Mouse (Mus musculus) heart, postnatal 0 days (tissue): ENCODE measurements around the gene Hormad1. TPM values are rescaled to one million over a fixed set of nuclear protein-coding genes. Genes with fewer than 3 reads are reported as not detected.

ENCODE experiments used
- ATAC-seq: fragments of 200-750 bp; cut with Nextera tagmentation; 2 replicates; pipeline ENCODE4 v1.8.0; 2017; ENCODE audit warnings: low read depth, moderate number of reproducible peaks, moderate library complexity; ENCODE audit not compliant: insufficient read depth
- DNase-seq: peaks from one replicate; pipeline ENCODE4 v3.0.0-alpha.2; 2016; ENCODE audit warnings: low spot score
- H3K27ac ChIP-seq: fragments of 300-500 bp; sonication (generic); 2 replicates; pipeline ENCODE4 v1.5.1; 2014; ENCODE audit warnings: low read depth, mild to moderate bottlenecking
- H3K27me3 ChIP-seq: fragments of 300-500 bp; sonication (generic); 2 replicates; pipeline ENCODE4 v1.6.1; 2014; ENCODE audit warnings: low read length, mixed read lengths; ENCODE audit not compliant: control insufficient read depth, insufficient read depth
- H3K36me3 ChIP-seq: fragments of 300-500 bp; sonication (generic); replicated peaks from 2 replicates; pipeline ENCODE4 v1.6.1; 2014; ENCODE audit warnings: low read length, mixed read lengths; ENCODE audit not compliant: control insufficient read depth, insufficient read depth
- H3K4me1 ChIP-seq: fragments of 300-500 bp; sonication (generic); 2 replicates; pipeline ENCODE4 v1.6.1; 2014; ENCODE audit warnings: antibody characterized with exemption; ENCODE audit not compliant: control insufficient read depth, insufficient read depth
- H3K4me2 ChIP-seq: fragments of 300-500 bp; sonication (generic); 2 replicates; pipeline ENCODE4 v1.6.1; 2014; ENCODE audit warnings: low read depth, mild to moderate bottlenecking, low read length, moderate library complexity
- H3K4me3 ChIP-seq: fragments of 300-500 bp; sonication (generic); 2 replicates; pipeline ENCODE4 v1.5.1; 2014; ENCODE audit warnings: low read depth, low read length
- H3K9ac ChIP-seq: fragments of 300-500 bp; sonication (generic); replicated peaks from 2 replicates; pipeline ENCODE4 v1.6.1; 2014; ENCODE audit warnings: low read depth, low read length, mixed read lengths
- H3K9me3 ChIP-seq: fragments of 300-500 bp; sonication (generic); replicated peaks from 2 replicates; pipeline ENCODE4 v1.6.1; 2016; ENCODE audit warnings: low read length; ENCODE audit not compliant: control insufficient read depth
- CTCF ChIP-seq: IDR thresholded peaks from 2 replicates; pipeline ENCODE4 v1.5.1; 2016; ENCODE audit warnings: antibody characterized with exemption, control low read depth, low read depth
- EP300 ChIP-seq: IDR thresholded peaks from 2 replicates; pipeline ENCODE4 v1.6.1; 2016; ENCODE audit warnings: antibody characterized with exemption, low read depth
- WGBS: fragments of 180-500 bp; shearing (Covaris S2); extraction: QIAGEN DNeasy Blood & Tissue Kit; methylation state at CpG from one replicate; pipeline ENCODE4 v1.1.7; 2014; 5-methylcytosine and 5-hydroxymethylcytosine counted together
- polyA plus RNA-seq: library from polyadenylated mRNA; unstranded; fragments of >200 nt; fragmentation: Nextera tagmentation; extraction: Ambion mirVana; gene quantifications from 2 replicates; pipeline ENCODE4 v1.2.1, GENCODE M21; 2015
- total RNA-seq: library from RNA; depleted of rRNA; stranded (reverse); fragments of >200 nt; gene quantifications from 2 replicates; pipeline ENCODE4 v1.2.3, GENCODE M21; 2014; ENCODE audit warnings: low replicate concordance

Hormad1 gene
- total and polyA plus RNA-seq, 2 experiments from 2014 or later, result not detected

GRCm38 (mm10) chr3:95542171-95542570, 17.3 kb upstream of the Hormad1 start:
- no peak overlapping the region for H3K9ac ChIP-seq

GRCm38 (mm10) chr3:95542981-95543380, 16.5 kb upstream of the Hormad1 start:
- Histone ChIP-seq H3K27ac (no peak overlapping the region), H3K4me2 (no peak overlapping the region), H3K4me3 (no peak overlapping the region), H3K27me3 (no peaks in the 10 kb centered on the region), H3K9ac (no peak overlapping the region), H3K36me3 (no peaks in the 10 kb centered on the region), H3K4me1 (no peaks in the 10 kb centered on the region), H3K9me3 (no peaks in the 10 kb centered on the region)
- ATAC-seq, result no peak
- WGBS, result 66% methylated on average over 7 of the region's 7 CpGs
- TF ChIP-seq EP300 (no peak), CTCF (no peak)
- no peak for DNase-seq

More at GRCm38 (mm10) chr3:95542171-95542570, 17.3 kb upstream of the Hormad1 start:
- DNase-seq (no peak), ATAC-seq (no peak)
- H3K4me2 ChIP-seq, result no peak overlapping the region
- H3K4me1 ChIP-seq, result no peaks in the 10 kb centered on the region
- no peaks in the 10 kb centered on the region for H3K27me3 ChIP-seq
- H3K27ac ChIP-seq, result no peak overlapping the region
- TF ChIP-seq EP300 (no peak), CTCF (no peak)
- no peaks in the 10 kb centered on the region for H3K36me3 ChIP-seq
- no peak overlapping the region for H3K4me3 ChIP-seq
- no peaks in the 10 kb centered on the region for H3K9me3 ChIP-seq

GRCm38 (mm10) chr3:95550176-95550575, 9.3 kb upstream of the Hormad1 start:
- Histone ChIP-seq H3K4me2 (no peak overlapping the region), H3K27ac (no peak overlapping the region), H3K4me1 (no peaks in the 10 kb centered on the region), H3K4me3 (no peak overlapping the region), H3K27me3 (no peaks in the 10 kb centered on the region), H3K9ac (no peak overlapping the region), H3K36me3 (no peaks in the 10 kb centered on the region), H3K9me3 (no peaks in the 10 kb centered on the region)
- DNase-seq, result no peak
- ATAC-seq, result no peak
- TF ChIP-seq CTCF (no peak), EP300 (no peak)
- 89% methylated on average over 1 of the region's 1 CpGs for WGBS

- WGBS, result 53% methylated on average over 3 of the region's 3 CpGs
- DNase-seq, result no peak
- no peaks in the 10 kb centered on the region for H3K36me3 ChIP-seq
These were observed 5.5 kb upstream of the Hormad1 start for GRCm38 (mm10) chr3:95553986-95554385.

GRCm38 (mm10) chr3:95560738-95561137, 1.3 kb downstream of the Hormad1 start:
- ATAC-seq, result no peak
- H3K4me2 ChIP-seq, result no peak overlapping the region
- no peak overlapping the region for H3K27ac ChIP-seq
- no peak for DNase-seq
- 91% methylated on average over 3 of the region's 3 CpGs for WGBS
- no peaks in the 10 kb centered on the region for H3K4me1 ChIP-seq
- no peaks in the 10 kb centered on the region for H3K9me3 ChIP-seq
- no peak overlapping the region for H3K9ac ChIP-seq
- no peaks in the 10 kb centered on the region for H3K36me3 ChIP-seq
- no peak overlapping the region for H3K4me3 ChIP-seq
- H3K27me3 ChIP-seq, result no peaks in the 10 kb centered on the region
- TF ChIP-seq EP300 (no peak), CTCF (no peak)

More at GRCm38 (mm10) chr3:95553986-95554385, 5.5 kb upstream of the Hormad1 start:
- Histone ChIP-seq H3K9me3 (no peaks in the 10 kb centered on the region), H3K27me3 (no peaks in the 10 kb centered on the region), H3K9ac (no peak overlapping the region), H3K4me3 (no peak overlapping the region), H3K4me2 (no peak overlapping the region), H3K4me1 (no peaks in the 10 kb centered on the region), H3K27ac (no peak overlapping the region)
- ATAC-seq, result no peak
- TF ChIP-seq EP300 (no peak), CTCF (no peak)

- H3K4me1 ChIP-seq, result no peaks in the 10 kb centered on the region
- no peaks in the 10 kb centered on the region for H3K9me3 ChIP-seq
- no peak overlapping the region for H3K9ac ChIP-seq
- no peak overlapping the region for H3K4me2 ChIP-seq
- WGBS, result 64% methylated on average over 2 of the region's 2 CpGs
- ATAC-seq (no peak), DNase-seq (no peak)
- no peaks in the 10 kb centered on the region for H3K27me3 ChIP-seq
- no peak overlapping the region for H3K4me3 ChIP-seq
- no peak for TF ChIP-seq EP300
- TF ChIP-seq CTCF, result no peak
- no peak overlapping the region for H3K27ac ChIP-seq
- no peaks in the 10 kb centered on the region for H3K36me3 ChIP-seq
These were observed 2.3 kb downstream of the Hormad1 start for GRCm38 (mm10) chr3:95561826-95562225.
